Mouse (Mus musculus) neural tube, embryonic 15.5 days (tissue): ENCODE data around the gene AA986860. TPM values are rescaled to one million over a fixed set of nuclear protein-coding genes. Genes with fewer than 3 reads are reported as not detected.
A peak's percentile ranks its signal among the peaks of the same experiment; 100 is the strongest.

Source experiments
- ATAC-seq: fragments of 200-750 bp; cut with Nextera tagmentation; 2 replicates; pipeline ENCODE4 v1.8.0; 2017; ENCODE audit warnings: mild to moderate bottlenecking, moderate TSS enrichment, moderate library complexity; ENCODE audit not compliant: low FRiP score
- H3K27ac ChIP-seq: fragments of 300-500 bp; sonication (generic); replicated peaks from 2 replicates; pipeline ENCODE4 v1.5.1; 2015; ENCODE audit warnings: mild to moderate bottlenecking, inconsistent platforms
- H3K27me3 ChIP-seq: fragments of 300-500 bp; sonication (generic); replicated peaks from 2 replicates; pipeline ENCODE4 v1.6.1; 2015; ENCODE audit warnings: inconsistent platforms
- H3K36me3 ChIP-seq: fragments of 300-500 bp; sonication (generic); 2 replicates; pipeline ENCODE4 v1.6.1; 2015; ENCODE audit warnings: inconsistent platforms
- H3K4me1 ChIP-seq: fragments of 300-500 bp; sonication (generic); 2 replicates; pipeline ENCODE4 v1.6.1; 2015; ENCODE audit warnings: inconsistent platforms
- H3K4me2 ChIP-seq: fragments of 300-500 bp; sonication (generic); 2 replicates; pipeline ENCODE4 v1.6.1; 2015; ENCODE audit warnings: inconsistent platforms, mild to moderate bottlenecking, moderate library complexity
- H3K4me3 ChIP-seq: fragments of 300-500 bp; sonication (generic); replicated peaks from 2 replicates; pipeline ENCODE4 v1.5.1; 2015; ENCODE audit warnings: mild to moderate bottlenecking, inconsistent platforms
- H3K9ac ChIP-seq: fragments of 300-500 bp; sonication (generic); replicated peaks from 2 replicates; pipeline ENCODE4 v1.6.1; 2015; ENCODE audit warnings: mild to moderate bottlenecking, inconsistent platforms
- H3K9me3 ChIP-seq: fragments of 300-500 bp; sonication (generic); replicated peaks from 2 replicates; pipeline ENCODE4 v1.6.1; 2016; ENCODE audit warnings: inconsistent platforms
- WGBS: fragments of 180-500 bp; shearing (Covaris S2); methylation state at CpG from one replicate; pipeline ENCODE4 v1.1.7; 2015; ENCODE audit warnings: mixed read lengths; 5-methylcytosine and 5-hydroxymethylcytosine counted together
- polyA plus RNA-seq: library from polyadenylated mRNA; unstranded; fragments of >200 nt; fragmentation: Nextera tagmentation; extraction: Ambion mirVana; gene quantifications from 2 replicates; pipeline ENCODE4 v1.2.1, GENCODE M21; 2015

AA986860 gene
- polyA plus RNA-seq, 1 experiment from 2014 or later = 0.82 TPM

DNA sequence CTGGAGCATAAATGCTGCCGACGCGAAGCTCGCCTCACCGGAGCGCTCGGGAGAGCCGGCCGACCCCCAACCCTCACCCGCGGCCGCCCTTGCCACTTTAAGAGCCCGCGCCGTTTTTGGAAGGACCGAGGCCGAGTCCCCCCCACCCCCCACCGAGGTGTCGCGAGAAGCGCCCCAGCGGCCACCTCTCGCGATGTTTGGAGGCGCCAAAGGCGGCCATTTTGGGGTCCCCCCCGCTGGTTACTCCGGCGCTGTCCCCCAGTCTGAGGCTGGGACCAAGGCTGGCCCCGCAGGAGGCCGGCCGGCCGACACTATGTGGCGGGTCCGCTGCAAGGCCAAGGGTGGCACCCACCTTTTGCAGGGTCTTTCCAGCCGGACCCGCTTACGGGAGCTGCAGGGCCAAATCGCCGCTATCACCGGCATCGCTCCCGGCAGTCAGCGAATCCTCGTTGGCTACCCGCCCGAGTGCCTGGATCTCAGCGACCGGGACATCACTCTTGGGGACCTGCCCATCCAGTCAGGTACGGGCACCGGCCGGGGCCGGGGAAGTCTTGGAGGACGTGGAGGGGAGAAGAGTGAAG is 14.4 kb upstream of the AA986860 start, which contains the start of gene Yod1:
Yod1 (plus strand) TSS at position 37 of the 581 bp plus-strand sequence.
- under 1% methylated on average over 53 of the region's 54 CpGs for WGBS
- Histone ChIP-seq H3K4me1 (peaks cover 34% of the 10 kb centered on the region), H3K27me3 (no peaks in the 10 kb centered on the region), H3K9me3 (no peaks in the 10 kb centered on the region), H3K36me3 (no peaks in the 10 kb centered on the region), H3K4me3 (peak within 1 kb of the TSS; percentile 79), H3K4me2 (peak within 1 kb of the TSS; percentile 94), H3K27ac (peak within 1 kb of the TSS; percentile 90), H3K9ac (peak within 1 kb of the TSS; percentile 95)
- peak; percentile 78 for ATAC-seq

DNA sequence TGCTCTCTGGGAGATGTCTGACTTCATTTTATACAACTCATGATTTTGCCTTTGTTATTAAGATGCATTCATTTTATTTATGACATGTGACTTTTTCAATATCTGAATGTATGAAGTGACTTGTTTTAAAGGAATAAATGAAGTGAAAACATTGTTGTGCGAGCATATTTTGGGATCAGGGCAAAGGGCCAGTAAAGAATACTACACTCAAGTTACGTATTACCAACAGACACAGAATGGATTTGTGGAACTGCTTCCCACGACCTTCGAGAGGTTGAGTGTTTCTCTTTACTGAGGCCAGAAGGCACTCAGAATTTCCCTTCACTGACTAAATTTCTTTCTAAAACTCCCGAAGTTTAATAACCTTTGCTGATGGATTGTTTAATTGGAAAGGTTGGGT is 7.6 kb upstream of the AA986860 start:
- no peak for ATAC-seq
- Histone ChIP-seq H3K4me2 (no peak overlapping the region), H3K36me3 (0 out of 2 replicates have a peak, but pooled peaks cover 2% of the 10 kb centered on the region), H3K27me3 (no peaks in the 10 kb centered on the region), H3K4me1 (peaks cover 7% of the 10 kb centered on the region), H3K9me3 (no peaks in the 10 kb centered on the region), H3K27ac (no peak overlapping the region), H3K9ac (no peak overlapping the region), H3K4me3 (no peak overlapping the region)
- 93% methylated on average over 5 of the region's 5 CpGs for WGBS

DNA sequence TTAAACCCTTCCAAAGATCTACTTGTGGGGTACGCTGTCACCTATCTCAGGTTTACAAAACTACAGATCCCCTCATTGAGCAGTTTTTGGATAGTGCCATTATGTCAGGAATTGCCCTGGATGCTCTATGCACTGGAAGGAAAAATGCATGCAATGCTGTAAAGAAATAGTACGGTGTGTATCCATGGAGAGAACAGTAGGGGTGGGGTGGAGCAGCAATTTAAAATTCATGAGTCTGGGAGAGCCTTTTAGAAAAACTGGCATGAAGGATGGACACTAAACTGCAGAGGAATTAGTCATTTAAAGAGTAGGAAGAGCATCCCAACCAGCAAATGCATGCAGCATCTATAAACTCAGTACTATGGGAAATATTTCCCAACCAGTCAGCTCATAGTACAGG is 5.4 kb upstream of the AA986860 start:
- Histone ChIP-seq H3K4me1 (no peaks in the 10 kb centered on the region), H3K27ac (no peak overlapping the region), H3K27me3 (no peaks in the 10 kb centered on the region), H3K9me3 (no peaks in the 10 kb centered on the region), H3K4me2 (no peak overlapping the region), H3K4me3 (no peak overlapping the region), H3K9ac (no peak overlapping the region), H3K36me3 (0 out of 2 replicates have a peak, but pooled peaks cover 2% of the 10 kb centered on the region)
- no peak for ATAC-seq
- WGBS = 49% methylated on average over 2 of the region's 2 CpGs

DNA sequence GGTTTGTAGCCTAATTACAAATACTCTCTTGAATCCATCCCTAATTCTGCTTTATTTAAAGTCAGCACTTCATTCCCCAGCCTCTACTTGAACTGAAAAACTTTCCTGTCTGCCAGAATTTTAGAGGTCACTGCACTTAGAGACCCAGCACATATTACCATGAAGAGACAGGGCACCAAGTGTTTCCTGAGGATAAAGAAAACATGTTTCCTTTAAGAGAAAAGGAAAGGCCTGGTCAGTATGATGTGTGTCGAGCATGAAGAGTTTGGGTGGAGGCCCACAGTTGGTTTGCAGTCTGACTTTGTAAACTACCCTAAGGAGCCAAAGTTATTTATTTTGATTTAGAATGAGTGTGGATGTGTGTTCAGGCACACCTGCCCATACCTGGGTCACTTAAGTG is 3.7 kb upstream of the AA986860 start:
- H3K4me1 ChIP-seq = 0 out of 2 replicates have a peak, but pooled peaks cover 3% of the 10 kb centered on the region
- H3K27ac ChIP-seq = no peak overlapping the region
- ATAC-seq = no peak
- 0 out of 2 replicates have a peak, but pooled peaks cover 2% of the 10 kb centered on the region for H3K36me3 ChIP-seq
- WGBS = 83% methylated on average over 1 of the region's 1 CpGs
- no peak overlapping the region for H3K4me3 ChIP-seq
- H3K9me3 ChIP-seq = no peaks in the 10 kb centered on the region
- no peak overlapping the region for H3K9ac ChIP-seq
- H3K27me3 ChIP-seq = no peaks in the 10 kb centered on the region
- no peak overlapping the region for H3K4me2 ChIP-seq

DNA sequence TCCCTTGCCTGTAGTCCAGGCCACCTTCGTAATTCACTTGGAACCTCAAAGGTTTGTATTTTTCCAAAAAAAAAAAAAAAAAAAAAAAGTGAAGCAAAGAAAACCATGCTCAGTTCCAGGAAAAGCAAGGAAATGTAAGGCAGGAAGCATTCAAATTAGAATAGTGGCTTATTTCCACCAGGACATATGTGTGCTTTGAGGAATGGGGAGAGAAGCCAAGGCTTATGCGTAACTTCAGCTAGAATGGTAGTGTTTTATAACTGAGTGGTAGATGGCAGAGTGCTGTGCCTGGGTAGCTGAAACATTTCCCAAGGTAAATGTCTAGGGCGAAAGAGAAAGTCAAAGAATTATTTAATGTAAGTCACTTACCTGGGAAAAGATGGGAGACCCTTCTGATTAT is 3.1 kb upstream of the AA986860 start:
- no peak for ATAC-seq
- no peaks in the 10 kb centered on the region for H3K27me3 ChIP-seq
- no peak overlapping the region for H3K4me2 ChIP-seq
- H3K4me3 ChIP-seq = no peak overlapping the region
- H3K36me3 ChIP-seq = 0 out of 2 replicates have a peak, but pooled peaks cover 2% of the 10 kb centered on the region
- 0 out of 2 replicates have a peak, but pooled peaks cover 3% of the 10 kb centered on the region for H3K4me1 ChIP-seq
- no peaks in the 10 kb centered on the region for H3K9me3 ChIP-seq
- WGBS = 93% methylated on average over 3 of the region's 3 CpGs
- H3K27ac ChIP-seq = no peak overlapping the region
- H3K9ac ChIP-seq = no peak overlapping the region

DNA sequence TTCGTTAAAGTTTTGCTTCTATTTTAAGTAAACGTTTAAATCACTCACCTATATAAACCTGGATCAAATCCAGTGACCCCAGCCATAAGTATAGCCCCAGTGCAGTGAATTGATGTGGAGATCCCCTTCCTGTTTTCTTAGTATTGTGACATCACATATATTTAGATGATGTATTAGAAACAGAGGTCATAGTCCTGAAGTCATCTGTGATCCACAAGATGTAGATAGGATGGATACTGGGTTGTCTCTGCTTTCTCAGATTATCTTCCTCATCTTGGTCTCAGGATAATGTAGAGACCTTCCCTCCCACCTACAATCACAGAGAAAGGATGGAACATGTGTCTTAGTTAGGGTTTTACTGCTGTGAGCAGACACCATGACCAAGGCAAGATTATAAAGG is 2.6 kb upstream of the AA986860 start, which contains the start of gene Pfkfb2:
Pfkfb2 (minus strand) TSS at position 101 of the 400 bp plus-strand sequence.
- 0 out of 2 replicates have a peak, but pooled peaks cover 3% of the 10 kb centered on the region for H3K4me1 ChIP-seq
- 0 out of 2 replicates have a peak, but pooled peaks cover 2% of the 10 kb centered on the region for H3K36me3 ChIP-seq
- no peak within 1 kb of the TSS for H3K4me3 ChIP-seq
- no peak within 1 kb of the TSS for H3K27ac ChIP-seq
- WGBS = 86% methylated on average over 2 of the region's 2 CpGs
- no peaks in the 10 kb centered on the region for H3K9me3 ChIP-seq
- no peak within 1 kb of the TSS for H3K4me2 ChIP-seq
- ATAC-seq = no peak
- no peak within 1 kb of the TSS for H3K9ac ChIP-seq
- H3K27me3 ChIP-seq = no peaks in the 10 kb centered on the region

DNA sequence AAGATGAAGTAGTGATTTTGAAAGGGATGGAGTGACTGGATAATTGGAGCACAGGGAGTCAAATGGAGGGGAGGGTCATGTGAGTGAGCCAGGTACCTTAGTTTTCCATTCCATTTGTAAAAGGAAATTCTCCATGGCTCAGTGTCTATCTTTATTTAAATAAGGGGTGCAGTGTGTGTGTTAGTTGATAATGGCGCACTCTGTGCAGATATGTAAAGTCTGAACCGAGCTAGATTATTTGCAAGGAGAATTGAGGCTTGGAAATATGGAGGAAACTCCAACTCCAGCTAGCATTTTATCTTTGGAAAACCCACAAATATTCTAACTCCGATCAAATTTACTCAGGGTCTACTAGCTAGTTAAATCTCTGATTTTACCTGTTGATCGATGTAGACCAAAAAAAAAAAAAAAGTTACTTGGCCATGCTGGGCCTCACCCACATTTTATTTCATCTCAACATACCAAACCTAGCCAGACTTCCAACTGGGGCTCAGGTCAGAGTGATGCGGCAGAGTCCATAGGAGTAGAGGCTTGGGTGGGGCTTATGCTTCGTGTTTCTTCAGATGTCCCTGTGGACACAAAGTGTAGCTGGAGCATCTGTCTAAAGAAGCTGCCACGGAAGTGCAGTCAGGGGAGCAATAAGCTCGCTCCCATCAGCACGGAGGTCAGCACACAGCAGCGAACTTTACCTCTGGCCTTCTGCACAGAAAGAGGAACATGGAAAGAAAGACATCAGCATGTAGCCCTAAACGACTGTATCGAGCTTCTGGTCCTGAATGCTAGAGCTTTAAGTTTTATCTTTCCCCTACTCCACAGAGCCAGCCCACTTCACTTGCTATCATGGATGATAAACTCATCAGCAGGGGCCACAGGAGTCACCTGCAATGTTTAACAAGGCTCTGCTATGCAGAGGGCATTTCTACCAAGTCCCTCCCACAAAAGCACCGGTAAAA is 1.2 kb downstream of the AA986860 start:
- 90% methylated on average over 13 of the region's 13 CpGs for WGBS
- Histone ChIP-seq H3K27ac (no peak overlapping the region), H3K4me3 (no peak overlapping the region), H3K9me3 (no peaks in the 10 kb centered on the region), H3K4me2 (no peak overlapping the region), H3K9ac (no peak overlapping the region), H3K36me3 (no peaks in the 10 kb centered on the region), H3K27me3 (no peaks in the 10 kb centered on the region), H3K4me1 (0 out of 2 replicates have a peak, but pooled peaks cover 3% of the 10 kb centered on the region)
- no peak for ATAC-seq

DNA sequence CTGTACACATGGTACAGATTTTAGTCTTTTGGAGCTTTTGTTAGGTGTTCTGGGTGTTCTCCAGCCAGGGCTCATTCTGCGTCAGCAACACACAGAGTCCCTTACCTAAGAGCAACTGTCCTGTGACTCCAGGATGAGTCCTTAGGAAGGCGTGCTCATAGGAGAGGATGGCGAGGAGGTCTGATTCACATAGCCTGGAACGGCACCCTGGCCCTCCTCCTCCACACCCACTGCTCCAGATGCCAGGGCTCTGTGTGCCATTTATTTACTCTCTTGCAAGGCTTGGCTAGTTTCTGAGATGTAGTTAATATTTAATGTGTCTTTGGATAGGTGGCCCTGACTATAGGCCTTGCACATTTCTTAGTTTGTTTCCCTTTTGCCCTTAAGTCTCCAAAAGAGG is 1.9 kb downstream of the AA986860 start:
- H3K4me1 ChIP-seq = 0 out of 2 replicates have a peak, but pooled peaks cover 3% of the 10 kb centered on the region
- H3K36me3 ChIP-seq = no peaks in the 10 kb centered on the region
- no peak overlapping the region for H3K9ac ChIP-seq
- H3K4me2 ChIP-seq = no peak overlapping the region
- H3K27ac ChIP-seq = no peak overlapping the region
- 91% methylated on average over 4 of the region's 4 CpGs for WGBS
- H3K9me3 ChIP-seq = no peaks in the 10 kb centered on the region
- H3K4me3 ChIP-seq = no peak overlapping the region
- no peaks in the 10 kb centered on the region for H3K27me3 ChIP-seq
- ATAC-seq = no peak

DNA sequence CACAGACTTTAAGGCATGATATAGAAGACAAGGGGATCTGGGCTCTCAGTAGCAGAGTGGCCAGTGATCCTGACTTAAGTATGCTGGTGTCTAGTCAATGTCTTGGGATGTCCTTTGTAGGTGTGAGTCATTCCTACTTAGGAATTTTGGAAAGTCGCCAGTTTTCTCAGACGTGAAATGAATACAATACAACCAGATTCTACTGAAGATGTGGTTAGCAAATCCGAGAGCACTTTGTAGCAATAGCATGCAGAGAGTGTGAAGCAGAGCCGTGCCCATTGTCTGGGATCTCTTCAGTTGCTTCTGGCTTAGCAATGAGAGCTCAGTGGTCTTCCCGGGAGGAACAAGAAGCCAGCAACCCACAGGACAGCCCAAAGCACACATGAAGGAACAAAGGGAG is 2.7 kb downstream of the AA986860 start:
- H3K4me3 ChIP-seq = no peak overlapping the region
- ATAC-seq = no peak
- H3K9ac ChIP-seq = no peak overlapping the region
- no peaks in the 10 kb centered on the region for H3K9me3 ChIP-seq
- H3K27ac ChIP-seq = no peak overlapping the region
- H3K4me1 ChIP-seq = 0 out of 2 replicates have a peak, but pooled peaks cover 3% of the 10 kb centered on the region
- WGBS = 68% methylated on average over 5 of the region's 5 CpGs
- no peaks in the 10 kb centered on the region for H3K27me3 ChIP-seq
- H3K36me3 ChIP-seq = no peaks in the 10 kb centered on the region
- no peak overlapping the region for H3K4me2 ChIP-seq

DNA sequence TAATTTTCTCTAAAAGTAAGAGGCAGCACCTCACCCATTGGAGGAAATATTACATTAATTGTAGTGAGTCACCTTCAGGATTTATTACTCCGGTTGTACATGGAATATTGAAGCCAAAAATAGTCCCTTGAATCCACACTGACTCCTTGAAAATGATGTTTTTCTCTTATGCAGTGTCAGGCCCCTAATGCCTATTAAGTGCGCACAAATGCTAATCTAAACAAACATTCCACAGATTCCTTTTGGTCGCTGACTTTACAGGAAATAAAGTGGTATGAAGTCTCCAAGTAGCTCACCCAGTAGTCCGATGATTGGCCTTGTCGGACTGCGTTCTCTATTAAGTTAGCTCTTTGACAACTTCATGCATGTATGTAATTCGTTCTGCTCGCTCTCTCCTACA is 3.1 kb downstream of the AA986860 start:
- Histone ChIP-seq H3K9me3 (no peaks in the 10 kb centered on the region), H3K4me1 (0 out of 2 replicates have a peak, but pooled peaks cover 3% of the 10 kb centered on the region), H3K27ac (no peak overlapping the region), H3K4me2 (no peak overlapping the region), H3K9ac (no peak overlapping the region), H3K4me3 (no peak overlapping the region), H3K27me3 (no peaks in the 10 kb centered on the region), H3K36me3 (no peaks in the 10 kb centered on the region)
- WGBS = 83% methylated on average over 8 of the region's 8 CpGs
- no peak for ATAC-seq

DNA sequence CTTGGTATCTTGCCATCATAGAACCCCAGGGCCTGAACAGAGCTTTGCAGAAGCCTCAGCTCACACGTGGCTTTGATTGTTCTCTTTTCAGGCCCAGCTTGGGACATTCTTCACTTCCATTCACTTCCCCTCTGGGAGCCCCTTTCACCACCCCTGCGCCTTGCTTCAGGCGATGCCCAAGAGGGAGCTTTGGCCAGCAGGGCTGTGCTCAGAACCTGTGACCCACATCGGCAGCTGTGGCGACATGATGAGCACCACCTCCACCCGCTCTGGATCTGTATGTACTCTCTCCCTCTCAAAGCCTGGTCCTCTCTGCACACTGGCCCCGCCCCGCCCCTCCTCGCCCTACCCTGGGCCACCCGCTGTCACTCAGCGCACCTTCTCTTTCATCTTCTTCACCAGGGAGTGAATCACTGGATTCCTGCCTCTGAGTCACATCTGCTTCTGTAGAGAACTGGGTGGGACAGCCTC is 5.7 kb downstream of the AA986860 start:
- Histone ChIP-seq H3K27me3 (no peaks in the 10 kb centered on the region), H3K4me3 (no peak overlapping the region), H3K4me2 (no peak overlapping the region), H3K9ac (no peak overlapping the region), H3K36me3 (no peaks in the 10 kb centered on the region), H3K9me3 (no peaks in the 10 kb centered on the region), H3K4me1 (no peaks in the 10 kb centered on the region), H3K27ac (no peak overlapping the region)
- WGBS = 40% methylated on average over 11 of the region's 11 CpGs
- no peak for ATAC-seq
